Mouse (Mus musculus) adrenal gland, postnatal 4 days (tissue): ENCODE measurements around the gene Flnb. TPM values are rescaled to one million over a fixed set of nuclear protein-coding genes. Genes with fewer than 3 reads are reported as not detected.

Source experiments
- DNase-seq, 2 experiments: peaks; one replicate each; pipeline ENCODE4 v3.0.0; 2021 to 2022; ENCODE audit warnings: low spot score in 2 of 2, mixed read lengths in 2 of 2
- total RNA-seq, 2 experiments: library from RNA; stranded (reverse); gene quantifications; 2 replicates each; pipeline ENCODE4 v1.2.3; 2021

Gene Flnb
- total RNA-seq, 2 experiments from 2014 or later = 54.7 to 54.8 TPM

DNA sequence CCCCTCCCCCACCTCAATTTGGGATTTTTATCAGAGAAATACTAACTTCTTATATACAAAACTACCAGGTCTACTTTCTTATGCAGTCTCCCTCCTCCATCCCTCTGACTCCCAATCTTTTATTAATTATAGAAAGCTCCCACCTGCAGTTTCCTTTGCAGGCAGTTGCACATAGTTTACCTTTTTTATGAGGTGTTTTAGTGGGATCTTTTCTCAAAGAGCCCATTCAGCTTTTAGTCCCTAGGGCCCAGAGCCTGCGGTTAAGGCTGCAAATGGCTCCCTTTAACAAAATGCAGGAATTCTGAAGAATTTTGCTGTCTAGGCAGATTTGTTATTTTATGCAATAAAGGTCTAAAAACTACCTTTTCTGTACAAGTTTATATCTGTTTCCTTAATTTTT lies 78.9 kb downstream of the Flnb start:
- DNase-seq = no peak

GRCm38 (mm10) chr14:7899986-7900385 lies 82.2 kb downstream of the Flnb start:
- no peak for DNase-seq

DNA sequence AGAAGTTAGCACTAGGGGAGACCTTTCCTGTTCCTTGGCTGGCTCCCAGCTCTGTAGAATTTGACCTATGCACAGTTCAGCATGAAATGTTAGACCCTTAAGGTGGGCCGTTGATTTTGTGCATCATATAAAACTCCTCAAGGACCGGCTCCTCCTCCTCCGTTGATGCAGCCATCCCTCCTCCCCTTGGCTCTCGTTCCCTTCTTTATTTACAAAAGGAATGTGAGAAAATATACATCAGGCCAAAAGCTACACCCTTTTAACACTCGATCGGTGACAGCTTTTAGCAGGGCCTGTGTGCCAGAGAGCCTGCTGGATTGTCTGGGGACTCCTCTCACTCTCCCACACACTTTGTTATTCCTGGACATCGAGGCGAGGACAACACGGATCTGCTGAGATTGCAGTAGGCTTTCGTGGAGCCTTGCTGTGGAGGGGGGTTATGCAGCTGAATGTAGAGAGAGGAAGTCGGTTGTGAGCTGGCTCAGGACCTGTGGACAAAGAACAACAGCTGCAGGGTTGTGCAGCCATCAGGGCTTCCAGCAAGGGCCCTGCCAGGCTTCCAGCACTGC lies 82.8 kb downstream of the Flnb start:
- no peak for DNase-seq

DNA sequence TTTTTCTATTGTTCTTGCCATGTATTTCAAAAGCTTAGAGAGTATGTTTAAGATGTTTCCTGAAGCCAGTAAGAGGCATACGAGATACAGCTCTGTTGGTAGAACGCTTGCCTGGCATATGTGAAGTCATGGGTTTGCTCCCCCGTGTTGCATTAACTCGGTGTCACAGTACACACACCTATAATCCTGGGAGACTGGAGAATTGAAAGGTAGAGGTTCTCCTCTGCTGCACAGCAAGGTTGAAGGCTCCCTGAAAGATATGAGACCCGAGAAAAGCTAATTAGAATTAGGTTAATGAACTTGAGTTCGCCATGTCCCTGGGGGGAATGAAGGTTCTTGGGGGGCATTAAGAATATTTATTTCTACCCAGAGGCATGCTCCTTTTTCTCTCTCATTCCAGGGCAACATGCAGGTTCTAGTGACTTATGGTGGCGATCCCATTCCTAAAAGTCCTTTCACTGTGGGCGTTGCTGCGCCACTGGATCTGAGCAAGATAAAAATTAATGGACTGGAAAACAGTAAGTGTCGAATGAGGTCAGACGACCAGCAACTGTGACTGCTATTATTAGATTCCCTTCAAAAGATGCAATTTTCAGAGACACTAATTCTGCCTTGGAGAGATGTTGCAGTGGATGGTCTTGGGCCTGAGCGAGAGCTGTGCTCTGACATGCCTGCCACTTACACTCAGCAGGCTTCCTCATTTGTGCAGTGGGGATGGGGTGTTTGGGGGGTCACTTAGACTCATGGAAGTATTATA lies 83.9 kb downstream of the Flnb start:
- no peak for DNase-seq

DNA sequence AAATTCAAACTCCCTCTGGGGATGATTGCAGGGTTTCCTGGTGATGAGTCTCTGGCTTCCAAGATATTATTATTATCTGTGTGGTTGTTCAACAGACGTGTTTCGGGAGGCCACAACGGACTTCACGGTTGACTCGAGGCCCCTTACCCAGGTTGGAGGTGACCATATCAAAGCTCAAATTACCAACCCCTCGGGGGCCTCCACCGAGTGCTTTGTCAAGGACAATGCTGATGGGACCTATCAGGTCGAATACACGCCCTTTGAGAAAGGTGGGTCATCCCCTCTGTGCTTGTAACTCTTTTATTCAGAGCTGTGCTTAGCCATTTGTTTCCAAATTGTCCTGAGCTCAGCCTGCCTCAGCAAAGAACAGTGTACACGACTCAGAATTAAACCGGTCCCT lies 89.3 kb downstream of the Flnb start:
- DNase-seq = no peak

GRCm38 (mm10) chr14:7909472-7909871 lies 91.7 kb downstream of the Flnb start:
- no peak for DNase-seq

- DNase-seq = no peak
Measured at GRCm38 (mm10) chr14:7913842-7914241, 96.1 kb downstream of the Flnb start.

- no peak for DNase-seq
Measured at GRCm38 (mm10) chr14:7914461-7914860, 96.7 kb downstream of the Flnb start.

DNA sequence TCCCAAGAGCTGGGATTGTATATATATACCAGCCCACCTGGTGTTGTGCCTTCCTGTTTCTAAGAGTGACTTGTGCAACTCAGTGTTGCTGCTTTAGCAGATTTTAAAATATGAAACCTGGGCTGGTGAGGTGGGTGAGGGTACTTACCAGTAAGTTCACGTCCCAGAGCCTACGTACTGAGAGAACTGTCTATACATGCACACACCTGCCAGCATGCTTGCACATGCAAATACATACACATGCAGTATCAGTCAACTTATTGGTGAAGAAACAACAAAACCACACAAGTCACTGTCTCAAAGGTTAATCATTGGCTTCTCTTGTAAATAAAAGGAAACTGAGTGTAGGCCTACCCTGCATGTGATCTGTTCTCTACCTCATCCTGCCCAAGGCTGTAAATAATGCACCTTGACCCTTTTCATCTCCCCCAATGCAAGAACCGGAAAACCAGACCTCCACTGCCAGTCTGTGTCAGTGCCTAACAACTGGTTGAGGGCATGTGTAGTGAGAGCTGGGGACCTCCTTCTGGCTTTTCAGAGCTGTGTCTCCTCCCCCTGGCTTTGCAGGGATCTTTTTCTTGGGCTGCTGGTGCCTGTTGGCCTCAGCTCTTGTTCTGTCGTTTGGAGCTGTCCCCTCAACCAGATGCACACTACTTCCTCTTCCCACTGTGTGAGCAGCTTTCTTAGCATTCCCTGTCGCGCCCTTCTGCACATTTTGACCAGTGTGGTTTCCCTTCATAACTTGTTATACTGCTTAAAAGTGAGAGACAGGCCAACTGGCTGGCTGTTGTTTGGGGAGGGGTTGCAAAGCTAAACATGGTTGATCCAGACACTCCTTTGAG lies 100.6 kb downstream of the Flnb start:
- no peak for DNase-seq

- no peak for DNase-seq
Measured at GRCm38 (mm10) chr14:7919309-7919708, 101.6 kb downstream of the Flnb start.

DNA sequence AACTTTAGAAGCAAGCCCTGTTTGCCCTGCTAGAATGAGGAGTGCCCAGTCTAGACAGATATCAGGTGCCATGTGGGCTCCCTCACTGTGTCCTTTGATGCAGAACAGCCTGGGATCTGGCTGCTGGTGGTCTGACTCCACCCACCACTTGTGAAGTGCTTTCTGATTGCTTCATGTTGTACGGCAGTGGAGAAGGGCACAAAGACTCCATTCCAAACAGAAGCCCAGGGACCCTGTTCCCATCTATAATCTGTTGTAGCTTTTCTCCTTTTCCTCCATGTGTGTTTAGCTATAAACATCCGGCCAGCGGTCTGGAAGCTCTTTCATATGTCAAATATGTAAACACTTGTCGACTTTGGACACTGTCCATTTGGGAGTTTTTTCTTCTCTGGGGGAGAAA lies 102.2 kb downstream of the Flnb start:
- DNase-seq = no peak

DNA sequence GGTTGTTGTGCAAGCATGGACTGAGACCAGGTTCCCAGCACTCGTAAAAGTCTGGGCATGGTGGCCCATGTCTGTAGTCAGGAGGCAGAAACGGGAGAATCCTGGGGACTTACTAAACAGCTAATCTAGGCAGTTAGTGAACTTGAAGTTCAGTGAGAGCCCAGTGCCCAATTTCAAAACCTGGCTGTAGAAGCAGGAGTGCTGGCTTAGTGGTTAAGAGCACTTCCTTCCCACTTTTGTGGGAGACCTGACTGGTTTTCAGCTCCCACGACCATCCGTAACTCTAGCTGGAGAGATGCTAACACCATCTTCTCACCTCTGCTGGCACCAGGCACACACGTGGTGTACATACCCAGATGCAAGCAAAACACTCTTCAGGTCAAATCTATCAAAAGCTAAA lies 103.7 kb downstream of the Flnb start:
- no peak for DNase-seq

DNA sequence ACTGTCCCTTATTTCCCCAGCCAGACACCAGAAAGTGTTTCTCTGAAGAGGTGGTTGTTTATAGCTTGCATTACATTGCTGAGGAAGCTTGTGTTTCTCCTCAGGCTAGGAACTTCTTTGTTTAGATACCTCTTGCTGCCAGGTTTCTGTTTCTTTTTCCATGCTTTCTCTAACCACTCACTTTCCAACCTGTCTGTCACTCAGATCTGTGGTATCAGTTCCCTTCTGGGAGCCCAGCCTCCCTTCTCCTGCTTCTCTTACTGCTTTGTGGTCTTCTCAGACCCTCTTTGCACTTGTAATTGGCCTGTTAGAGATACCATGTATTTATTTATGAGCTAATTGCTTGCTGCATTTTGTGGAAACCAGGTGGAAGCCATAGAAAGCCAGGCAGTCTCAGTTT lies 105.9 kb downstream of the Flnb start:
- no peak for DNase-seq

DNA sequence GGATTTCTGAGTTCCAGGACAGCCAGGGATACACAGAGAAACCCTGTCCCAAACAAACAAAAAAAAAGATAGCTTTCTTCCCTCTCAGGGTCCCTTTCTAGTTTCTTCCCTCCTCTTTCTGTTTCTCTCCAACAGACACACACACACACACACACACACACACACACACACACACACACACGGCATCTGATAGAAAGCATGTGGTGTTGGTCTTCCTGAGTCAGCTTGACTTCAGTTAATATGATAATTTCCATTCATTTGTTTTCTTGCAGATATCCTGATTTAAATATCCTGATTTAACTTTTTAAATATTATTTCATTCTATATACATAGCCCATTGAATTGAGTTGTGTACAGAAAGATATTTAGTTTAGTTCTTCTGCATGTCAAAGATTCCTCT lies 110.6 kb downstream of the Flnb start:
- DNase-seq = no peak

DNA sequence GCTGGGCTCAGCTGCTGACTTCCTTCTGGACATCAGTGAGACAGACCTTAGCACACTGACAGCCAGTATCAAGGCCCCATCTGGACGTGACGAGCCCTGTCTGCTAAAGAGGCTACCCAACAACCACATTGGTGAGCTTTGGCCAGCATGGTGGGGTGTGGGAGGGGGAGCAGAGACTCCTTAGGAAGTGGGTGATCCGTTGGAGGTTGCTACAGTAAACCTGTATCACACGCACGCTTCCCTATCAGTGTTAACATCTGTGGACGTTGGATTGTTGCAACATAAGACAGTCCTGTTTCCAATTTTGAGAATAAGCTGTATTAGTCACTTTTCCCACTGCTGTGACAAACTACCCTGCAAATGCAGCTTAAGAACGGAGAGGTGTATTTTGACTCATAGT lies 111.3 kb downstream of the Flnb start:
- DNase-seq = no peak

GRCm38 (mm10) chr14:7932151-7932550 lies 114.4 kb downstream of the Flnb start:
- DNase-seq = no peak

GRCm38 (mm10) chr14:7934166-7934565 lies 116.4 kb downstream of the Flnb start:
- no peak for DNase-seq

DNA sequence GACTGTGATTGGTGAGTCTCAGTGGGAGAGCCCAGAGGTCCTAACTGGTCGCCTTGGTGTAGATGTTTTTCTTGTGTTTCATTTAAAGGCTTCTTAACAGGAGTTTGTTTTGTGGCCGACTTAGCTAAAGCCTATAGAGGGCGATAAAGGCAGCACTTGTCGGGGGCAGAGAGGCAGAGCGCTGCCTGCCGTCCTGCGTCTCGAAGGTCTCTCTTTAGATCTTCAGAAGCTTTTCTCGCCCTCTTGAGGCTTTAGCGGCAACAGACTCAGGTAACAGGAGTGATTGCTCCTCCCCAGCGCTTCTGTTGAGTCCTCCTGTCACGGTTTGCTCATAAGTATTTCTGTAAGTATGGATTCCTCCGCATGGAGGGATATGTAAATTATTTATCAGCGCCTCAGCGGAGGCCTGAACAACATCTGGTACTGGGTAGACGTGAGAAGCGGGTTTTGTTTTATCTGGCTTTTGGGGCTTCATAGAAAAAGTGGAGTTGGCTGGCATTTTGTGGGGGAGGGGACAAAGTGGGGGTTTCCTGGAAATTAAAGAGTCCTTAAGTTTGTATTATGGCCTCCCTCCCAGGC lies 119.4 kb downstream of the Flnb start:
- DNase-seq = no peak

GRCm38 (mm10) chr14:7938809-7939784 lies 121.3 kb downstream of the Flnb start:
- DNase-seq = no peak

DNA sequence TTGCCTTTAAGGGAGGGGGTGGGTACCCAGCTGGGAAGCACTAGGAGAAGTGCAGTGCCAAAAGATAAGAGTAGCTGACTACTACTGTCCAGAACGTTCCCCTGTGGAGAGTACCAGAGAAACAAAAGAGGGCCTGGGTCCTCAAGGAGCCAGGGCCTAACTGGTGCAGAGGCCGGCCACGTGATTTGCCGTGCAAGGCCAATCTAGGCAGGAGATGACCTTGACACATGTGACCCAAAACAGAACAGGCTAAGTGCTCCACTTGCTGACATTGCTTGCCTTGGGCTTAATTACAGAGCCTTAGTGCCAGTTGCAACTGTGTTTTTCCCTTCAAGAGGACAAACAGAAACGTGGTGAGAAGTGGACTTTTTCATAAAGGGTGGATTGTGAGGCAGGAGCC lies 123.7 kb downstream of the Flnb start:
- DNase-seq = no peak
